Mouse (Mus musculus): Measurements from ENCODE around the gene Nbea.
A peak's percentile ranks its signal among the peaks of the same experiment; 100 is the strongest.

The Nbea gene

DNA sequence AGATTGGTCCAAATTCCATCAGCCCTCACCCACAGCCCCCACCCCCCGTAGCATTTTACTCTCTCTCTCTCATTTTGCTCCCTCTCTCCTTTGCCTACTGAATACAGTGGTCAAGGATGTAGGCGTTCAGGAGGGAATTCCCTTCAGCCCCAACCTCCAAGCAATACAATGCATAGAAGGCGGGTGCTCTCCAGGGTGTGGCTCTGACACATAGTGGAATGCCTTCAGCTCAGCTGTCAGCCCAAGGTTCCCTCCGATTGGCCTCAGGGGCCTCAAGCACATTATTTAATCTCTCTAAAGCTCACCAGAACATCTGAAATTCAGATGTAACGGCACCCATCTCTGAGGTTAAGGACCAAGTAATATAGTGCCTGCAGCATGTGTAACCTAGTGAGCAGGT, 590.2 kb downstream of the Nbea start:
- peak; percentile 61 for DNase-seq (ENCODE audit: low read depth, low spot score)

- DNase-seq (ENCODE audit: low read depth, low spot score) = no peak
Observed at GRCm38 (mm10) chr3:55590727-55591126, 592.8 kb downstream of the Nbea start.

- no peak for DNase-seq (ENCODE audit: low read depth, low spot score)
Observed at GRCm38 (mm10) chr3:55590291-55590690, 593.2 kb downstream of the Nbea start.

DNA sequence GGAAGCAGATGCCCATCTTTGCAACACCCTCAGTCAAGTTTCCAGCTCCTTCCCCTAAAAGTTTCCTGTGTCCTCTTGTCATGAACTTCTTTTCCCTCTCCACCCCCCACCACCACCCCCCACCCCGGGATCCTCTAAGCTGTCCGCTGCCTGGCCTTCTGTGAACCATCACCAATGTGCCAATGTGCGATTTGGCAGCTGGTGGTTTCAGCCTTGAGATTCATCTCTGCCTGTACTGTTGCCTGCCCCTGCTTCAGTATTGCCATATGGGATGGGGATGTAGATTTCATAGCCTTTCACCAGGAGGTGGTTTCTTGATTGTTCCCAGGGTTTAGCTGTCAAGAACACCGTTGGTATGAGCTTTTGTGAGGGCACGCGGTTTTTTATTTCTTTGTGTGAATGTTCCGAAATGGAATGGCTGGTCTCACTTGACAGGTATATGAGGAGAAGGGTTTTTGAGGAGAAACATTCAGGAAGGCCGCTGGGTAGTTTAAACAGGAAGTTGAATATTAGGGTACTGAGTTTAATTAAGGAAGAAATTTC, 594.0 kb downstream of the Nbea start:
- DNase-seq (ENCODE audit: low read depth, low spot score) = no peak

DNA sequence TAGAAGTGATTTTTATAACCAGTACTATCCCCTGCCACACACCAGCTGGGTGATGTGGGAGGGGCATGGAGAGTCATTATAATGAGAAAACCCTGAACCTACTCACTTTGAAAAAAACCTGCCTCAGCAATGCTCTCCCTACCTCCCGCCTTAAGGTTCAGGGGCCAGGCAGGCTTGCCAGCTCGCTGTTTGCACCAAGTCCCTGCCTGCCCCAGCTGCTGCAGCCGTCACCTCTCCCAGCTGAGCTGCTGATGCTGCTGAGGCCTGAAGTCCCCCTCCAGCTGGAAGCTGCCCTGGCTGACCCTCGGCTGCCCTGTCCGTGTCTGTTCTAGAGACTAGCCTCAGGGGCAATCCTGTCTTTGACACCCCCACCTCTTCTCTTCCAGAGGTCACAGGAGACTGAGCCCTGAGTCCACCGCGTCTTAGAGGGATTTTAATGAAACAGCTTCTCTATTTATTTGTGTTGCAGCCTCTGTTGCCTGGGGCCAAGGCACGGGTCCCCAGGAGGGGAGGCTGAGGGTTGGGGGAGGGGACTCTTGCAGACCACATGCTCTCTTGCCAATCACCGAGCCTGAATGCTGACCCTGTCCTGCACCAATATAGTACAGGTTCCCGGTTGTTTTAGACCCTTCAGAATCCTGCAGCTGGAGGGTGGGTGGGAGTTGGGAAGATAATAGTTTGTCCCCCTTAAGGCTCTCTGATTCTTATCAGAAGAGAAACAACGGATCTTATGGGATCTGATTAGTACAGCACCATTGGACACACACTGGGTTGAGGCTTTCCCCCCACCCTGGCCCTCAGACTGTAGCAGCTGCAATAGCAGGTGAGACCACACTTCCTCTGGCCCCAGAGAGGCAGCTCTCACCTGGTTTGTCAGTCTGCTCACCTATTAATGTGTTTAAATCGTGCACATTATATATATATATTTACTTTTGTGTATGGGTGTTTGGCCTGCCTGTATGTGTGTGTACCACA, 595.2 kb downstream of the Nbea start:
- DNase-seq (ENCODE audit: low read depth, low spot score) = peak; percentile 72

DNA sequence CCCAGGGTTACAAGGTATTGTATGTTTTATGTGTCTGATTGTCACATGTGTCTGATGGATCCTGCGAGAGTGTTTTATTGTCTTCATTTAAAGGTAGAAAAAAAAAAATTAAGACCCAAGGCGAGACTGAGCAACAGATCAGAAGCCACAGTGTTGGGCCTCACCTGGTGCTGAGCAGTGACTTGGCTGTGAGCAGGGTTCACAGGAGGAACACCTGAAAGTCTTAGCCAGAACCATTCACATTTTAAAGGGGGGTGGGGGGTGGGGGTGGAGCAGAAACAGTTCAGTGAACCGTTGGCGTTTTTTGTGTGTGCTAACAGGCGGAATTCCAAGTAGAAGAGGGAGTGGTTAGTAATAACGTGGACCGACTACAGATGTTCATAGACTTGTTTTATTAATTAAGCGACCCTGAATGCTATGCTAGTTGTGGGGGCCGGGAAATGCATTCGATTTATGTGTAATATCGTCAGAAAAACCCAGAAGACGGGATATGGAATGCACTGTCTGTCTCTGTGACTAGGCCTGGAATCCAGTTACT, 596.0 kb downstream of the Nbea start:
- DNase-seq (ENCODE audit: low read depth, low spot score) = peak; percentile 28

All from R1 (cell line).